Mouse (Mus musculus) adrenal gland, postnatal 25 days (tissue): Measurements from ENCODE around the gene Uchl5. TPM values are rescaled to one million over a fixed set of nuclear protein-coding genes. Genes with fewer than 3 reads are reported as not detected.

Experiments
- DNase-seq: peaks from one replicate; pipeline ENCODE4 v3.0.0; 2021; ENCODE audit warnings: mixed read lengths
- total RNA-seq: library from RNA; stranded (reverse); gene quantifications from 2 replicates; pipeline ENCODE4 v1.2.3, GENCODE M21; 2021

The Uchl5 gene
- total RNA-seq, 1 experiment from 2014 or later = 24.5 TPM

- DNase-seq = peak; percentile 50
These were observed 11.6 kb downstream of the Uchl5 start for GRCm38 (mm10) chr1:143788584-143789227.

- DNase-seq = no peak
These were observed 26.5 kb downstream of the Uchl5 start for GRCm38 (mm10) chr1:143803537-143803936.

- DNase-seq = no peak
These were observed 32.0 kb downstream of the Uchl5 start for GRCm38 (mm10) chr1:143809062-143809461.

- peak; percentile 87 for DNase-seq
These were observed 36.7 kb downstream of the Uchl5 start for GRCm38 (mm10) chr1:143813676-143814360.

- no peak for DNase-seq
These were observed 43.2 kb downstream of the Uchl5 start for GRCm38 (mm10) chr1:143820096-143820877.

- DNase-seq = no peak
These were observed 45.6 kb downstream of the Uchl5 start for GRCm38 (mm10) chr1:143822677-143823076.

- DNase-seq = no peak
These were observed 53.6 kb downstream of the Uchl5 start for GRCm38 (mm10) chr1:143830713-143831112.

- DNase-seq = no peak
These were observed 59.5 kb downstream of the Uchl5 start for GRCm38 (mm10) chr1:143836363-143837182.

- no peak for DNase-seq
These were observed 60.6 kb downstream of the Uchl5 start for GRCm38 (mm10) chr1:143837681-143838080.

GRCm38 (mm10) chr1:143838896-143839410 is 61.9 kb downstream of the Uchl5 start:
- no peak for DNase-seq

- no peak for DNase-seq
These were observed 75.3 kb downstream of the Uchl5 start for GRCm38 (mm10) chr1:143852329-143852728.

GRCm38 (mm10) chr1:143852779-143853358 is 75.8 kb downstream of the Uchl5 start:
- DNase-seq = no peak

GRCm38 (mm10) chr1:143853691-143854115 is 76.6 kb downstream of the Uchl5 start:
- DNase-seq = peak; percentile 18

GRCm38 (mm10) chr1:143855706-143856105 is 78.6 kb downstream of the Uchl5 start:
- DNase-seq = no peak

Other genes starting within 250 kb of the Uchl5 start
- gene B3galt2, start 136.6 kb upstream of the Uchl5 start, total RNA-seq = 4.4 and 4.6 TPM in 2 replicates
- gene Cdc73, start 74.4 kb upstream of the Uchl5 start, total RNA-seq = 98.2 and 110 TPM in 2 replicates
- 86.3 and 89.7 TPM in 2 replicates for gene Glrx2, start 60.9 kb upstream of the Uchl5 start, total RNA-seq
- 13.2 and 14.6 TPM in 2 replicates for gene Trove2, start 204 bp upstream of the Uchl5 start, total RNA-seq
- gene Rgs2, start 226.9 kb downstream of the Uchl5 start, total RNA-seq = 162 and 212 TPM in 2 replicates